Mouse (Mus musculus) neural tube, embryonic 10.5 days (tissue): ENCODE data around the gene Rpl13a.

ENCODE experiments used
- DNase-seq: peaks from one replicate; pipeline ENCODE4 v3.0.0-alpha.2; 2017; ENCODE audit warnings: low spot score; ENCODE audit errors: extremely low spot score

Rpl13a gene

DNA sequence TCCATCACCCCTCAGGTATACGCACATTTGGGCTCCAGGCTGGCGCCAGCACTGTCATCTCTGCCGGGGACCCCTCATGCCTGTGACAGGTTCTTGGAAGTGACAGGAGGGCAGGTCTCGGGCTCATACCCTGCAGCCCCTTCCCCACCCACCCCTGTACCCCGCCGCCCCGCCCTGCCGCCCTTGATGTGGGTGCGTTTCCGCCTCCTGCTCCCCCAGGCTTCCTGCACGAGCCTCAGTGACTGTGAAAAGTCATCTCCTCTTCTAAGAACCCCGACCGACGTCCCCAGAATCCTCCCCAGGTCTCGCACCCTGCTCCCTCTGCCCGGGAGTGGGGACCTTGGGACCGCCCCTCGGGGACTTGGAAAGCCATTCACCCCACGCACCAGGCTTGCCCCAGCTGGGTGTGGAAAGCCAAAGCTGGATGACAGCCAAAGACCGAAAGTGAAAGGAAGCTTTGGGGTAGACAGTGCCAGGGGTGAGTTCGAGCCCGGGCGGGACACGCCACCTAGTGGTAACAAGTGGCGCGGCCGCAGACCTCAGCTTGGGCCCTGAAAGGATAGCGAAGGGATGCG lies 7.5 kb upstream of the Rpl13a start, which contains the start of the genes Gm45713 and Flt3l:
Gene Gm45713, minus strand, starts transcription at position 239 of the 575 bp plus-strand sequence.
Gene Flt3l, minus strand, starts transcription at position 440 of the 575 bp plus-strand sequence.
- peak; percentile 87 for DNase-seq

DNA sequence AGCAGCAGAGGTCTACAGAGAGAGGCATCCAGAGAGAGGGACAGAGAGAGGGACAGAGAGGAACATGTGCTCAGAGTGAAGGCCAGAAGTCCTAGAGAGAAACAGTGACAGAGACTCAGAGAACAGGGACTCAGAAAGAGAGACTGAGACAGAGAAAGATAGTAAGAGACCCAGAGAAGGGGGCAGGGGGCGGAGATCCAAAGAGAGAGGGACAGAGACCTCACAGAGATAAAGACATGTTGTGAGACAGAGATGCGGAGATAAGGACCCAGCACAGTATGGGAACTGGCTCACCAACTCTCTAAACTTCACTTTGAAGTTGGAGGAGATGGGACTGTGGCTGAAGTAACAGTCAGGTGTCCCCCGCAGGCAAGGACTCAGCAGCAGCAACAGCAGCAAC lies 6.8 kb upstream of the Rpl13a start:
- DNase-seq, result no peak

DNA sequence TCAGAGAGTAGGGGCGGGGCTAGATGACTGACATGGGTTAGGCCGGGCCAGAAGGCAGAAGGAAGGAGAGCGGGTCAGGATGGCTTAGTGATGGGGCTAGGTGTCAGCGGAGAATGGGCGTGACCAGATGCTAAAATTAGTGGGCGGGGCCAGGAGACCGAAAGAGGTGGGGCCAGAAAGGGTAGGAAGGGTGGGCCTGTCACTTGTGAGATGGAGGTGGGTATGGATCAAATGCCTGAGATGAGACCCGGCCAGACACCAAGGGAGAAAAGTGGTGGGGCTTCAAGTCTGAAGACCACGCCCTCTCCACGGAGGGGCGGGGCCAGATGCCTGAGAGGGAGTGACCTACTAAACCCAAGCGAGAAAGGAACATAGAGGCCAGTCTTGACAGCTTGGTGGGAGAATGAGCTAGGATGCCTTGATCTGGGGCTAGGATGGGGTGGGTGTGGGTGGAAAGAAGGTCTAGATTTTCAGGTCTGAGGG lies 6.0 kb upstream of the Rpl13a start:
- DNase-seq, result no peak

DNA sequence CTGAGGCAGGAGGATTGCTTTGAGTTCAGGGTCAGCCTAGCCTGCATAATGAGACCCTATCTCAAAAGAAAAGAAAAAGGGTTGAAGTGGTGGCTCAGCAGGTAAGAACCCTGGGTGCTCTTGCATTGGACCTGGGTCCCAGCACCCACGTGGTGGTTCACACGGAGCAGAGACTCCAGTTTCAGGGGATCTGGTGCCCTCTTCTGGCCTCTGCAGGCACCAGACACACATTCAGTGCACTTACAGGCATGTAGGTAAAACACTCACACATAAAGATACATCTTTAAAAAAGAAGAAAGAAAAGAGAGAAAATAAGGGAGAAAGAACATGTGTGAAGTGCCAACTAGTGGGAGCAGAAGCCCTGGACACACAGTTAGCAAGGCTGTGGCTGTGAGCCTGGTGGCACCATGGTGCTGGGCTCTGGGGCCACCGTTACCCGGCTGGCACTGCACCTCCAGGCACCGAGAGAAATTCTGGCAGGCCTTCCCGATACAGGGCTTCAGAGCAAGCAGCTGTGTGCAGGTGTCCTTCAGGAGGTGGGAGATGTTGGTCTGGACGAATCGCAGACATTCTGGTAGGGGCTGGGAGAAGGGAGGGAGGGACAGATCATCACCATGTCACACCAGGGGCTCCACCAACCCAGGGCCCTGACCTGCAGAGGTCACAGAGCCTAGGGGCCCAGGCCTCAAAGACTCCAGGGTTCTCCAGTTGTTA lies 5.0 kb upstream of the Rpl13a start:
- no peak for DNase-seq

DNA sequence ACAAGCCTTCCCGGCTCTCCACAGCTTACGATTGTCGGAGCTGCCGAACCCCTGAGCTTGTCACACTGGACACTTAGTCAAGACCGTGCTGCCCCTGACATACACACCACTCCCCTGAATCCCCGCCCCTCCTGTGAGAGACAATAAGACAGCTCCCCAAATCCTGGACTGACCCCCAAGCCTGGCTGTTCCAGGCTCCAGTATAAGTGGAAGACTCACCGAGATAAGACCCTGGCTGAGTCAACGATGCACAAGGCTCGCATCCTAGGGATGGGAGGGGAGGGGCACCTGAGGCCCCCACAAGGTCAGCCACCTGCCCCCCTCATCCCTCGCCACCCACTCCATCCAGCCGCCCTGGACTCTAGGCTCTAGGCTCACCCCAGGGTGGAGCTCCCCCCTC lies 3.3 kb upstream of the Rpl13a start:
- no peak for DNase-seq

DNA sequence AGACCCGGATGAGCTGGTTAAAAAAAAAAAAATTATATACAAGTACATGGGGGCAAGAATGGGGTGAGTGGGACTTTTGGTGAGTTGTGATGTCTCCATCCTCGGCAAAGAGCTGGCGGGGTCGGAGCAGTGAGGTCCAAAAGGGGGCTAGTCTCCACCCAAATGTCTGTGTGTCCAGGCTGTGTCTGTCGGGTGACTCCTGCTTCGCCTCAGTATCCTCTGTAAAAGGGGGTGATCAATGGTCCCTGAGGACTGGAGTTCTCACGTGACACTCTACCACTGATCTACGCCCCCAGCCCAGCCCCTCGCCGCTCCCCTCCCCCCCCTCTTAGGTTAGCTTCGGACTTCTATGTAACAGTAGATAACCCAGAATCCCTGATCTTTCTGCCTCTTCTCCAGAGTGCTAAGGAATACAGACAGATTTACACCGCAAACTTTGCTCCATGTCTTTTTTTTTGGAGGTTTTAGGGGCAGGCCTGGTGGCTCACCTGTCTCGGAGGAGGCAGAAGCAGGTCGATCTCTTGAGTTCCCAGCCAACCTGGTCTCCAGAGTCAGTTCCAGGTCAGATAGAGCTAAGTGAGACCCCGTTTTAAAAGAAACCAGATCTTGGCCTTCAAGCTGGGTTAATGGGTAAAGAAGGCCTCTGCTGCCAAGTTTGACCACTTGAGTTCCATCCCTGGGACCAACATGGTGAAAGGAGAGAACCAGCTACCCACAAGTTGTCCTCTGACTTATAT lies 1.4 kb upstream of the Rpl13a start:
- no peak for DNase-seq

DNA sequence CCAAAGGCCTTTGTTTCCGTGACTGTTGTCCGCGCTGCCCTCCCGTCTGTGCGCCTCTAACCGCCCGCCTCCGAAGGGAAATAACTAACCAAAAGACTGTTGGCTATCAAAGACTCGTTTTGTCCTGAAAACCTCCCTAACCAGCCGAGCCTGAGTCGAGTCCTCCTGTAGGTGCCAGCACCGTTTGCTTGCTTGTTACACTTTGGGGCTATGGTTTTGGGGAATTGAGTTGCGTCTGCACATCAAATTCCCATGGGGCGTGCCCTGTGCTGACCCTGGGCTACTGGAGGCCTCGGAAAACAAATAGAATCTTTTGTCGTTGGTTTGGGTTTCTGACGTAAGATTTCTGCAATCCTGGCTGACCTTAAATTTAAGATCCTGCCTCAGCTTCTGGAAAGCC lies 757 bp upstream of the Rpl13a start:
- DNase-seq, result no peak

DNA sequence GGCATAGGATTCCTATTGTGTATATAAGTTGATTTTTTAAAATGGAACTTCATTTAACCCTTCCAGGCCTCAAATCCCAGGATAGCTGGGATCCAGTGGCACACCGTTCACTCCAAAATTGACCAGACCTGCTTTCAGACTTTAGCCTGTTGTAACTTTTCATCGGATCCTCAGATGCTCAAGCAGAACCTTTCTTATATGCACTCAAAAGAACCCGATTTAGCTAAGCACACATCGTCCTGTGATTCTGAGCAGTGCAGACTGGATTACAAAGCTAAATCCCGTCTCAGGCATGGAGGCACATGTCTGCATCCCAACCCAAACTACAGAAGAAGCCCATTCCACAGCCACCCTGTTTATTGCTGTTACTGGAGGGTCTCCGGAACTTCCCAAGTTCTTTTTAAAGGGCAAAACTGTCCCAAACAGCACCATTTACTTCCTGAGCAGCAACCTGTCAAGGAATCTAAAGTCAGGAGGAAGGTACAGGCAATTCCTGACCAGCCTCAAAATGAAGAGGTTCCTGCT lies 799 bp downstream of the Rpl13a start:
- DNase-seq, result no peak

DNA sequence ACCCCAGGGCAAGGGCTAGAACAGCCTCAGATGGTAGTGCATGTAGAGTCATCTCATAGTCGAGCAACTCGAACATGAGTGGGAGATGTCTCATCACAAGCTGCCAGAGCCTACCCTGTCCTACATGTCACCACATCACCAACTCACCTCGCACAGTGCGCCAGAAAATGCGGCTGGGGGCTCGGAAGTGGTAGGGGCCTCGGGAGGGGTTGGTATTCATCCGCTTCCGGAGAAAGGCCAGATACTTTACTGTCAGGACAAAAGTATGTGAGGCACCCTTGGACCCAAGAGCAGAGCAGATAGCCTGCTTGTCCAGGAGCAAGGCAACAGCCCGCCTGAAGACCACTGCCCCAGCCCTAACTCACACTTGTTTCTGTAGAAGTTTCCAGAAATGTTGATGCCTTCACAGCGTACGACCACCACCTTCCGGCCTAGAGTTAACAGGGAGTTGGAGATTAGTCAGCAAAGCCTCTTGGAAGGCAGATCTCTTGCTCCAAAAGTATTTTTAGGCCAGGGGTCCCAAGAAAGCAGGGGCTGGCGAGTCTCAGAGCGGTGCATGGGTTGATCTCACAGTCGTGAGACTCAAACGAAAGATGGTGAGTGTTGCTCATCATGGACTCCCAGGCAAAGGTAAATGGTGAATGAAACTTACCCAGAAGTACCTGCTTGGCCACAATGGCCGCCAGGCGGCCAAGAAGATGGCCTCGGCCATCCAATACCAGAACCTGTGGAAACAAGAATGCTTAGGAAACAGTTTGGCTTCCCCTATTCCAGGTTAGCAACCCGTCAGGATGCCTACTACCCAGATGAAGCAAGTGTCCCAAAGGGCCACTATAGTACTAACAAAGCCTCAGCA lies 1.5 kb downstream of the Rpl13a start:
- DNase-seq, result peak; percentile 47

DNA sequence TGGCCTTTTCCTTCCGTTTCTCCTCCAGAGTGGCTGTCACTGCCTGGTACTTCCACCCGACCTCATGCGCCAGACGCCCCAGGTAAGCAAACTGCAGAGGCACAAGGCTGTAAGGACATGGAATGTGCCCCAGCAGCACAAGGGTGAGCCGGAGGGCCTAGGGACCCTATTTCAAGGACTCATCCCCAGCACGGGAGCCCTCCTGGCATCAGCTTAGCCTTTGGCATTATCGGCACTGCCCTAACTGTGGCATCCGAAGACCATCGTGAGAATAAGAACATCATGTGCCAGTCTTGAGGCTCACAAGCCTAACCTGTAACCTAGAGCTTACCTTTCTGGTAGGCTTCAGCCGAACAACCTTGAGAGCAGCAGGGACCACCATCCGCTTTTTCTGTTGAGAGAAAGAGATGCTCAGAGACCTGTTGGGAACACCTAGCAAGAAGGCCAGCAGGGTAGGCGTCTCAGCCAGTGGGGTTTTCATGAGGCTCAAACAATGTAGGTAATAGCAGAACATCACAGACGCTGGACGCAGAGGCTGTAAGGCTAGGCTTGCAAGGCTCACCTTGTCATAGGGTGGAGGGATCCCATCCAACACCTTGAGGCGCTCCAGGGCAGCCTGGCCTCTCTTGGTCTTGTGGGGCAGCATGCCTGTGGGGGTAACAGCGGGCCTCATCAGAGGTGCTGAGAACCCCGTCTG lies 2.3 kb downstream of the Rpl13a start:
- DNase-seq, result no peak

DNA sequence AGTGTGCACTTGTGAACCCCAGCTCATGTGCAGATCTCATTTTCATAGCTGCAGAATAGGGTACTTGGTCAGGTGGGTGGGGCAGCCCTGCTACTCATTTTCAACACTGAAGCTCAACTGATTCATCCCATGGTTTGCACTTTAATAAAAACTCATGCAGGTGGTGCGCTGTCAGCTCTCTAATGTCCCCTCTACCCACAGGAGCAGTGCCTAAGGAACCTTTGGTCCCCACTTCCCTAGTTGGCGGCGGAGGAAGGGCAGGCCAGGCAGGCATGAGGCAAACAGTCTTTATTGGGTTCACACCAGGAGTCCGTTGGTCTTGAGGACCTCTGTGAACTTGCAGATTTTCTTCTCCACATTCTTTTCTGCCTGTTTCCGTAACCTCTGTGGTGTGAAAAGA lies 2.9 kb downstream of the Rpl13a start:
- DNase-seq, result peak; percentile 44

DNA sequence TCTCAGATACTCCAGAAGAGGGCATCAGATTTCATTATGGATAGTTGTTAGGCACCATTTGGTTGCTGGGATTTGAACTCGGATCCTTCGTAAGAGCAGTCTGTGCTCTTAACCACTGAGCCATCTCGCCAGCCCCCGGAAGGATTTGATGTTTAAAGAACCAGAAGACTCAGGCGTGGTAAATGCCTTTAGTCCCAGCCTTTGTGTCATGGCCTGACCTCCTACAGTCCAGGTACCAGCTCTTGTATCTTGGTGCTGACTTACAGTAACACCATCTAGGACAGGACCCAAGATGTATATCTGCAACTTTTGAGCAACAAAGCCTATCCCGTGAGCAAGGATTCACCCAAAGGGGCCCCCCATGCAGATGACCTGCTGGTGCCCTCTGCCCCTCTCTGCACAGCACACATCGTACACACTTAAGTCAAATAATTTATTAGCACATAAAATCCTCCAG lies 3.4 kb downstream of the Rpl13a start:
- peak; percentile 64 for DNase-seq

DNA sequence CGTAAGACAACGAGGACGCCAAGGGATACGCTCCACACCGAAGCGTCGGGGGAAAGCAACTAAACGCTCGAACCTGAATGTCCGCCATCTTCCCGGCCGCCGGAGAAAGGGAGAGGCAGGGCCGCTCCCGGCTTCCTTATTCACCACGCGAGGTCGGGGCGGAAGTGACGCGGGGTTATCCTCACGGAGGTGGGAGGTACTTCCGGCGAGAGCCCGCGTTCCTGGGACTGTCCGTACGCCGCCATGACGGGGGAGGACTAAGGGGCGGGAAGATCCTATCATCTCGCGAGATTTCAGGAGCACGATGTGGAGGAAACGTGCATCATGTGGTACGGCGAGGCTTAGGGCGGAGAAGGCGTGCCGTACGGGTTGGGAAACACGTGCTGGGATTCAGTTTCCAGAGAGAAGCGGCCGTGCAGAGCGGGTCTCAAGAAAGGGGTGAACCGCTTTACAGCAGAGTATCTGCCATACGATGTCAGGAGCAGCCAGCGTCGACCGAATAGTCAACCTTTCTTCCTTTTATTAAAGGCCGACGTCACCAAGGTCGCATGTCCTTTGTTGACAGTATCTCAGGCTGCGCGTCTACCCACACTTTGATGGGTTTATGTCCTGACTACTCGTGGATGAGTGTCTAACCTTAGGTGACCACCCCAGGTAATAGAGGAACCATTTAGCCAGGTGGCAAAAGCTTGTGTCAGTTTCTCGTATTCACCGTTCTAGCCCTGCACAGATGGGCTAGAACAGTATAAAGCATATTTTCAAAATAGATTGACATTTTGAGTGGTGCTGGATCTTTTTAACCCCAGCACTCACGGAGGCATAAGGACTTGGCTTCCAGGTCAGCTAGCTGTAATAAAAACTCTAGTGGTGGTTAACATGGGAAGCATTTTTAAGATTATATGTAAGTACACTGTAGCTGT lies 4.1 kb downstream of the Rpl13a start, which contains the start of gene Rps11:
Gene Rps11, minus strand, starts transcription at position 216 of the 920 bp plus-strand sequence.
- peak; percentile 100 for DNase-seq

DNA sequence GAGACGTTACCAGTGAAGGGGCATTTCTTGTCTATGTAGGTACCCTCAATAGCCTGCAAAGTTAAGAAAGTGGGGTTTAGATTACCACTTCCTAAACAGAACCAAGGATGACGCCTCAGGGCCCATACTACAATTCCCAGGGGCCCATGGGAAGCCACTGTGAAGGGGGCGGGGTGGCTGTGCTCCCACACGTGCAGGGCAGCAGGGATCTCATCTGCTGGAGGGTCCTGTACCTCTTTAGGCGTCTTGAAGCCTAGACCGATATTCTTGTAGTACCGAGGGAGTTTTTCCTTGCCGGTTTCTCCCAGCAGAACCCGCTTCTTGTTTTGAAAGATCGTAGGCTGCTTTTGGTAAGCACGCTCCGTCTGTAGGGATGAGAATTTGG lies 5.4 kb downstream of the Rpl13a start:
- DNase-seq, result no peak

DNA sequence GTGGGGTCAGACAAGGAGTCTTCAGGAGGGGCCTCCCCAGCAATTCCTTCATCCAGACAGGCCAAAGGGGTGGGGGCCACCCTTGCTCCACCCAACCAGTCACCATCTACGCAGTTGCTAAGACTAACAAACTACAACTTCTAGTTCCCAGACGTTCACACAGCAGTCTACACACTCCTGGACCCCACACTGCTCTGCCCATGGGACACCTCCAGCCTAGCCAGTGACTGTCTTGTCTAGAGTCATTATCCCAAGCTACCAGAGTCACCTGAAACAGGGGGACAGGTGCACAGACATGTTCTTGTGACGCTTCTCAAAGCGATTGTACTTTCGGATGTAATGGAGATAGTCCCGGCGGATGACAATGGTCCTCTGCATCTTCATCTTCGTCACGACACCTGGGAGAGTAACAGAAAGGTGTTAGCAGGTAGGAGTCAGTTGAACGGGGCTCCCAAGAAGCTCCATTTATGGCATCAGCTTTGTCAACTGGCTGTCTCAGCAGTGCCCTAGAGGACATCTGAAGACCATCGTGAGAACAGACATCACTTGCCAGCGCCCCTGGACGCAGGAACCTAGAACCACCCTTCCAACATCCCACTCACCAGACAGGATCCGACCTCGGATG lies 5.9 kb downstream of the Rpl13a start:
- no peak for DNase-seq

DNA sequence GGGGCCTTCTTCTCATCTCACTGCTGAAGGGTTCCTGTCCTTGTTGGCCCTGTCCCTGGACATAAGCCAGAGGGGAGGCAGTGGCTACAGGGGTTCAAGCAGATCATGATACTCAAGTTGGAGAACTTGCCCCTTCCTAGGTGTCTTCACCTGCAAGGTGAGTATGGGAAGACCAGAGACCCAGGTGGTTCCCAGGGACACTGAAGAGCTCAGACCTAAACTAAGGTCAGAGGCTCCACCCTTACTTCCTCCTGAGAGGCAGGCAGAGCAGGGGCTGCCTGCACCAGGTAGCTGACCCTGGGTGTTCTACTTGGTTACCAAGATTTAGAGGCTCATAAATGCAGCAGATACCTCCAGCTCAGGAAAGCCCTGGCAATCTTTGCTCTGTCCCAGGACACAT lies 6.6 kb downstream of the Rpl13a start:
- DNase-seq, result no peak

DNA sequence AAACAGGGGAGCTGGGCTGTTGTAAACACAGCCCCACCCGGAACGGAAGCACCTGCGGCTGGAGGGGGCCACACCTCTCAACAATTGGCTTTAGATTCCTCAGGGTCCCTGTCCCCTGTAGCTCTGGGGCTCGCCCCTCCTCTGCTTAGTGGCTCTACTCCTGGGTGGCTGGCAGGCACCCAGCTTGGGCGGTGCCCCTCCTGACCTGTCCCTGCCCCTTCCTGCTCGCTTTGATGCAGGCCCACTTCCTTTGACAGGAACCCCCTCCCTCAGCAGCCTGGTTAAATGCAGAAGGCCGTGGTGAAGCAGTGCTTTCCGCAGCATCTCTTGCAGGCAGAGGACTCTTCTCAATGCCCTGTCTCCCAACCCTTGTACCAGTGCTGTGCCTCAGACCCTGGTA lies 7.2 kb downstream of the Rpl13a start:
- DNase-seq, result no peak

DNA sequence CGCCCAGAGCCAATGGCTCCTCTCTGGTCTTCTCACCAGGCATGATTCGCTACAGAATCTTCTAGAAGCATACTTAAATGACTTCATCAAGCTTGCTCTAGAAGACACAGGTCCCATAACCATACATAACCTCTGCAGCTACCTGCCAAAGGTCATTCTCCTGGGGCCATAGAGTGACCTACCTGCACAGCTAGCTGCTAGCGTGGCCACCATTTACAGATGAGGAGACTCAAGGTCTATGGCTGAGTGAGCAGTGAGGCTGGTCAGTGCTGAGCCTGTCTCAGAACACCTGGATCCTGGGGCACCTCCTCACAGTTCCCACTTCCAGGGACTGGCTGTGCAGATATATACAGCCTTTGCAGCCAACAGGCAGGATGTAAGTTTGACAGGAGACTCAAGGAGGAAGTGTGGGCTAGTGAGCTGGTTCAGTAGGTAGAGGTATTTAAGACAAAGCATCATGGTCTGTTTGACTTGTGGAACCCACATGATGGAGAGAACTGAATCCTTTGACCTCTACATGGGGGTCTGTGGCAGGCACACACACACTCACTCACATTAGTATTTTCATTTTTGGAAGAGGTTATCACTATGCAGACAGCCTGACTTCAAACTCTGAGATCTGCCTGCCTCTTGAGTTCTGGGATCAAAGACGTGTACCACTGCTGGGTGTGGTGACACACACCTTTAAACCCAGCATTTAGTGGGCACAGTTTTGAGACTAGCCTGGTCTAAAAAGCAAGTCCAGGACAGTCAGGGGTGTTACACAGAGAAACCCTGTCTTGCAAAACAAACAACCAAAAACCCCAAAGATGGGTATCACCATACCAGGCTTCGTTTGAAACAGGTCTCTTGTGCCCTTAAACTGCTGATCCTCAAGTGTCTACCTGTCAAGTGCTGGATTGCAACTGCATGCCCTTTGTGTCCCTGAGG lies 8.5 kb downstream of the Rpl13a start:
- DNase-seq, result no peak
